Mouse (Mus musculus) right cerebral cortex, postnatal 14 days (tissue): Measurements from ENCODE around the gene Cep128.
"Not testable (repeated sequence)": the region's sequence is repeated elsewhere in the genome, so short reads cannot be mapped to it uniquely, and the experiment has no call there.

Experiments
- DNase-seq: peaks from one replicate; pipeline ENCODE4 v3.0.0; 2022

Cep128 gene

DNA sequence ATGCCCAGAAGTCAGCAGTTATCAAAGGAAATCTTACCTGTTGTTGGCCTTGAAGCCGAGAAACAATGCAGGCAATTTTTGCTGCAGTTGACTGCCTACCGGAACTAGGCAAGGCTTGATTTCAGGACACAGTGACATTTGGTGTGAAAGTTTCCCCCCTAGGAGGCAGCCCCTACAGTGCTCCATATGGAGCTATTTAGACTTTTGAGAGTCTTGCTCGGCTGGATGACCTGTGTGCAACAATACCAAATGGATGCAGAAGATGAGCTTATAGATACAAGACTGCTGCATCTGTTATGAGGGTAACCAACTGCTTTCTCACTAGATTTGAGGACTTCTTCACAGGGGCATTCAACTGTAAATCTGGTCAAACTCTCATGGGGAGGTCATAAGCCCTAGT, 331.9 kb downstream of the Cep128 start:
- DNase-seq: no peak

GRCm38 (mm10) chr12:91050593-91051325, 333.4 kb downstream of the Cep128 start:
- no peak for DNase-seq

DNA sequence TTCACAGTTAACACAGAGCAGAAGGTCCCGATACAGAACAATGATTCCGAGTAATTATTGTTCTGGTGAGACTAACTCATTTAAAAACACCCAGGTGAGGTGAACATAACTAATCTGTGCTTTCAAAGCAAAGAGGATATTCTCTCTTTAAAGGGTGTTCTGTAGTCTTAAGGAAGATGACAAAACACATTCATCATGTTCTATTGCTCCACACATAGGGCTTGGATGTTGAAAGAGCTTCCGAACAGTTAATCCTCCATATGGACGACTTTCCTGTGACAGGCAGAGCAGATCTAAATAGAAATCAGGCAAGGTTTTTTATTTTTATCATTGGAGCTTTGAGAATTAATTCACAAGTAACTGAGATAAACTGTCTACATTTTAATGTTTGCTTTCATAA, 342.8 kb downstream of the Cep128 start:
- no peak for DNase-seq

GRCm38 (mm10) chr12:91040267-91040905, 343.8 kb downstream of the Cep128 start:
- no peak for DNase-seq

DNA sequence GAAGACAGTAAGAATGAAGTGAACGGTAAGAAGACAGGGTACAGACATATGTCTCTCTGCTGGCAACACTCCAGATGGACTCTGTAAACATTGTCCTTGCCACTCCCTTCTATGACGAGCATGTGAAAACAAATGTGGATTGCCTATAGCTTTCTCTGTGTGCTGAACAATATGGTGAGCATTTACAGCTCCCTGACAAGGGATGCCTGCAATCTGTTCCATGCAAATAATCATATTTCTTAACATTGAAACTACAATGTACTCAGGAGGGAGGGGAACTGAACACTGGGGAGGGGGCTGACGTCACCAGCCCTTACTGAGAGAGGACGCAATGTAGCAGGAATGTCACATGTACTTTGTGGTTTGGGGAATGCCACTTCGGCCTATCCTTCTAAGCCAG, 355.1 kb downstream of the Cep128 start:
- no peak for DNase-seq

DNA sequence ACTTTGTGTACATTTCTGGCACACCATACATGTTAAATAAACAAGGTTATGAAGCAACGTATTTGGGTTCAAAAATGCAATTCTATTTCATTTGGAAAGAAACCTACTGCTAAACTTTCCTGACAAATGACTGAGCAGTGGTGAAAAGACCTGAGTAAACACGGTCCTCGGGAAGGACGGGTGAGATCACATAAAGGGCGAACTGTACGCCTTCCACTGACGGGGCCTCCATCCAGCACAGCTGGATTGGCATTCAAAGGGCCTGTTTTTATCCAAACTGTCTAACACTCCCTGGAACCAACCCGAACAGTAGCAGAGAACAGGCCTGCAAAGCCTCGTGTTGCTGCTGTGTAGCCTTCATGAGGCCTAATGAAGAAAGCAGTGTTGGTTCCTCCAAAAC, 356.5 kb downstream of the Cep128 start:
- DNase-seq: no peak

- DNase-seq: no peak
These were observed 357.1 kb downstream of the Cep128 start for GRCm38 (mm10) chr12:91027100-91027499.

DNA sequence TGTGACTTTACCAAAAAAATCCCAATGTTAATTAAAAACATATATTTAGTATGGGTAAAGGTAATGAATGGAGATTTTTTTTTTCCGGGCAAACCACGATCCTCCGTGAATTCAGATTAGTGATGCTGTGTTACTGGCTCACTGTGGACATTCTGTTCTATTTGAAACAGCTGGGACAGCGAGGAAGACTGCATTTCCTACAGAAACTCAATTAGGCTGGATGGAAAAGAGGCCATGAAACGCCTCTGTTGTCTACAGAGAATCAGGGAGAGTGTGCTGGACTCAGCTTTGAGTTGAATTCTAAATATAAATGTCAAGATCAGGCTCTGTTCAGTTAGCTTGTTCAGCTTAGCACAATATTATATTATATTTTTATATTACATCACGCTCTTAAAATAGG, 369.1 kb downstream of the Cep128 start:
- DNase-seq: no peak

DNA sequence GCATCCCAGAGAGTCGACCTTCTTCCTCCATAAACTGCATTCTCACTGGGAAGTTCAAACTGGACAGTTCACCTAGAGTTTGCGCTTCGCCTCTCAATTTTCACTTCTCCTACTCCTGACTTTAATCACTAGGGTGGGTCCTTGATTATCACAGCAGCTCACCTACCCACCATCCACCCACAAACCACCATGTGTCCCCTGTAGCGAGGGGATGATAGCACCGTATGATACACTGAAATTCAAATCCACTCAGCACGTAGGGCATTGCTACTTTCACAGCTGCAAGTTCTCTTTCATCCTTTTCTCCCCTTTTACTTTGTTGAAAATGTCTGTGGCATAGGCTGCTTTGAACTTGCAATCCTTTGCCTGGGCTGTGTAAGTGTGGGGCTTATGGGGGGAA, 371.2 kb downstream of the Cep128 start:
- DNase-seq: no peak

DNA sequence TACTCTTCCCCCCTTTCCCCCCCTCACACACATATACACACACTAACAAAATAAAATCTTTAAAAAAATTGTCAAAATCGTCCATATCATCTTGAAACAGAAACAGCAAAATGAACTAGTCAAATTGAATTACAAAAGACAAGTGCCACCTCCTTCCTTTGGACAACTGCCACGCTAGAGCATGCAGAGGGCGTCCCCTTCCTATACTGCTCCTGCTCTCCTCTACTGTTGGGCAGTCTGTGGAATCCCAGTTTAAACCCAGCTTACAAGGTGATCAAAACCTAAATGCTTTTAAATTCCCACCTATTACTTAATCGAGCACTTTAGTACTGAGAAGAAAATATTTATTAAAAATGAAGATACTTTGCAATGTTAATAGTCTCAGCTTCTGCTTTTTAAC, 372.0 kb downstream of the Cep128 start:
- DNase-seq: no peak

DNA sequence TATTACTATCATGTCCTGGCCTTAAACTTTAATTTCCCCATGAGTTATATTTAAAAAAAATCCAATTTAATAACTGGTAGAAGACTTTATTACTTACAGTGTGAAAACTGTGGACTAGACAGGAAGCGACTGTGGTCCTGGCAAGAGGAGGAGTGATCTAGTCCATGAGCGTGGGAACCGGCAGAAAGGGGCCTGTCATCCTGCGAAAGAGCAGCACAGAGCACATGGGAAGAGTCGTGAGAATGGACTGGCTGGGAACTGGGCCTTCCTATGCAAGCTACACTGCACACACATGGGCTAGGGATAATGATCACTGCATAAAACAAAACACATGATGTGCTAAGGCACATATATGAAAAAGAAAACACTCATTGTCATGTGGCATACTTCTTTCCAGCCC, 375.5 kb downstream of the Cep128 start:
- no peak for DNase-seq

DNA sequence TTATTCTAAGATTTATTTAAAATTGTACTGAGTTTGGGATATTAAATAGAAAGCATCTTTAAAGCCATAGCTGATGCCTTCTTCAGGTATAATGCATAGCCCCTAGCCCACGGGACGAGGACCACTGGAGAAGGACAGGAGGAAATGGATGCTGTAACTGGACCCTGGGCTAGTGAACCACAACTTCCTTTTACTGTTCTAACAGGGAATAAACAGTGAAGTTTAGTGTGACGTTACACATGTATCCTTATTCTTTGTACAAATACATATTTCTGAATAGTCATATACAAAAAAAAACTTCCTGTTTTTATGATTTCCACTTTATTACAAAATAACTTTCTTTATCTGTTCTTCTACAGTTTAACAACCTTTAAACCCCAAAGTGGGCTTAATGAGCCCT, 376.0 kb downstream of the Cep128 start:
- DNase-seq: no peak

DNA sequence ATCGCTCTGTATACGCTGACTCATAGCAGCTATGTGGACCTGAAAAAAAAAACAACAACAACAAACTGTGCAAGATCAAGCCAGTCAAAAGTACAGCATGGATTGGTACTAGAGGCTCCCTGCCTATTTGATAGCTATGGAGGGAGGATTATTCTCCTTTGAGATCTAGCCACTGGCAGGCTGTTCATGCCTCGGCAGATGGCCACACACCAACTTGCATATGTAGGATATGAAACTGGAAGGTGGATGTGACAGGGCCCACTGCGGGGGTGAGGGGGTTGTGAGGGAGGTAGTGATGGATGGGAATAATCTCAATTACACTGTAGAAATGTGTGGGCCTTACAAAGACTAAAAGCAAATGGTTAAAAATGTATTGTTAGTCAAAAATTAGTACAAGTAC, 386.7 kb downstream of the Cep128 start:
- no peak for DNase-seq

- no peak for DNase-seq
These were observed 390.9 kb downstream of the Cep128 start for GRCm38 (mm10) chr12:90993331-90993730.

DNA sequence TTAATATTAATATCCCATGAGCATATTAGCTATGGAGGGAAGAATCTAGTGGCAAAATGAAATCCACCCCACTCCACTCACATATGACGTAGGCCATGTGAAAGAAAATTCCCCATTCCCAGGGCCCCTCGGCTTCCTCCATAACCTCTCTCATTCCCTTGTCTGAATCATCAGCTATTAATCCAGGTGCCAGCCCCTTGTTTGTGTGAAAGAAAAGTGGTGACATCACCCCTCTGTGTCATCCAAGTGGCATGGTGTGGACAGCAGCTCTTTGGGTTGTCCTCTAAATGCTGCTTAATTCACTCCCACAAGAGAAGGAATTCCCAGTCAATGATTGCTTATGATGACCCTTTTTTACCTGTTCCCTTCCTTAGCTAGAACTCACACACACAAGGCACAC, 396.4 kb downstream of the Cep128 start:
- no peak for DNase-seq

GRCm38 (mm10) chr12:90987259-90987658, 396.9 kb downstream of the Cep128 start:
- no peak for DNase-seq

- no peak for DNase-seq
These were observed 402.2 kb downstream of the Cep128 start for GRCm38 (mm10) chr12:90982018-90982417.

- not testable (repeated sequence) for DNase-seq
These were observed 407.8 kb downstream of the Cep128 start for GRCm38 (mm10) chr12:90976406-90976805.

- no peak for DNase-seq
These were observed 408.8 kb downstream of the Cep128 start for GRCm38 (mm10) chr12:90975429-90975828.

DNA sequence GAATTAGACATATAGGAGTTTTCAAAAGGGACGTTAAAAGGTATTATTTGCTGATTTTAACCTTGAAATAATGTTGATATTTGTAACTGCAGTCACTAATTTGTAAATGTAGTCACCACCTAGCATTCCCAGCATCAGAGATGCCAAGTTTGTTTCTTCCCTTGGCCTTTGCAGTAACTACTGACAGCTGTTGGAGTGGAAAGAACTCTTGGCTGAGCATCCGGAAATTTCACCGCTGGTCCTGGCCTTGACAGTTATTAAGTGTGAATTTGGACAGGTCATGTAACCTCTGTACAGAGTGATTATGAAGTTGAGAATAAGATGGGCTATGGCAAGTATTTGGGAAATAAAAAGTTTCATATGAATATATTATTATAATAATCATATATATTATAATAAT, 413.1 kb downstream of the Cep128 start:
- DNase-seq: no peak

GRCm38 (mm10) chr12:90961386-90962017, 422.7 kb downstream of the Cep128 start:
- DNase-seq: no peak

DNA sequence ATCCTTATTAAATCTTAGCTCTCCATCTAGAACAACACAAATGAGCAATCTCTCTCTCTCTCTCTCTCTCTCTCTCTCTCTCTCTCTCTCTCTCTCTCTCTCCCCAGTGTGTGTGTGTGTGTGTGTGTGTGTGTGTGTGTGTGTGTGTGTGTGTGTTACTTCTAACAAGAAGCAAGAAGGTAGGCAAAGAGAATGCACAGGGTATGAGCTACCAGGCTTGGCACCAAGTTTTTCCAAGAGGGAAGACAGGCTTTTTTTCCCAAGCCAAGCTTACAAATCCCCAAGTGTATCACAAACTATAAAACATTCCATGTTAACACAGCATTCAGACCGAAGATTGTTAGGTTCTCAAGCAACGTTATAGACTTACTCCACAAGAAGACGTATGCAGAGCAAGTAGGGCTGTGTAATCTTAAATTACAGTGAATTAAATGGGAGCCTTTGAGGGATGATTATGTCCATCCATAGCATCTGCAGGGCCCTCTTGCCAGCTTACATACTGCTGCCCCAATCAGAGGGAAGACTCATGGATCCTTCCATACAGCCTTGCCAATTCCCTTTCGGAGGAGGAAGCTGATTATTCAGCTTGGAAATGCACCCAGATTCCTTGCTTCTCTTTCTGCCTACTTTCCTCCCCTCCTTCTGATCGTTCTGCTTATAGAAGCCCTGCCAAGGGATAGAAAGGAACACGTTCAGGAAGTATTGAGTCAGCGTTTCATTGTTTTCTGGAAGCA, 429.3 kb downstream of the Cep128 start:
- no peak for DNase-seq
